Mouse (Mus musculus) urinary bladder, adult 2 months (tissue): ENCODE measurements at regions not wholly inside any gene's neighbourhood (a gene's known extent, or its start where the extent isn't known, plus 50 kb on each side); places are given as distances from the start of the nearest gene placed in this dataset.
"Not testable (repeated sequence)": the region's sequence is repeated elsewhere in the genome, so short reads cannot be mapped to it uniquely, and the experiment has no call there.

Source experiments
- DNase-seq: peaks from one replicate; pipeline ENCODE4 v3.0.0; 2022; ENCODE audit warnings: low spot score

GRCm38 (mm10) chr16:51169294-51169693 is 578.3 kb upstream of the Ccdc54 start:
- DNase-seq, result no peak

GRCm38 (mm10) chr16:51160768-51161167 is 569.8 kb upstream of the Ccdc54 start:
- no peak for DNase-seq

DNA sequence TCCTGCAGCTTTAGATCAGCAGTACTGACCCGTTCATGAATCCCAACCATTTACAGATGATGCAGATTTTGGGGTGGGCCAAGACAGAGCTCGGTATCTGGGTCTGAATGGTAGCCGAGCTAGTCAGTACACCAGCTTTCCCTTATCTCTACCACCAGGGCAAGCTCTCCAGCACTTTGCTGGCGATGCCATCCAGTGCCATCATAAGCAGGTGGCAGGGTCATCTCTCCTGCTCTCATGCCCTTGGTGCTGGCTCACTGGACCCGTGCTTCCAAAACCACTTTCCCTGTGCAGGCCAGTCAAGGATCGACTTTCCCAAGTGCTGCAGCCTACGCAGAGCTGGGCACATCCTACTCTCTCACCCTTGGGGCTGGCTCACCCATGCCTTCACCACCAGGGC is 547.6 kb upstream of the Ccdc54 start:
- no peak for DNase-seq

DNA sequence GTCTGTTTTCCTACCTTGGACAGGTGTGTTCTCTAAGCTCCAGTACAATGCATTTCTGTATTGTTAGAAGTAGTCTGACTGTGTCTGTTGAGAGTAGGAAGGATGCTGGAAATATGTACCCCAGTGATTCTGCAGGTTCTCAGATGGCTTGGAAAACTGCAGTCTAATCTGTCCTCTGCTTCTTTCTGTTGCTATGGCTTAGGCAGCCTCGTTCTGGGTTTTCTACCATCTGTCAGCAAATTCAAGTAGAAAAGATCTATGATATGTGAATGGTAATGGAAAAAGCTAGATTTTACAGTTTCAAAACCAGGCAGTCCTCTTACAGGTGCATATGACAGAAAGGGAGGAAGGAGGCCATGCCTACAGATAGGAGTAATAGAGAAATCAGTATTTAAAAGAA is 528.9 kb upstream of the Ccdc54 start:
- no peak for DNase-seq

GRCm38 (mm10) chr16:51118365-51118764 is 527.4 kb upstream of the Ccdc54 start:
- DNase-seq, result no peak

GRCm38 (mm10) chr16:51117836-51118235 is 526.9 kb upstream of the Ccdc54 start:
- no peak for DNase-seq

DNA sequence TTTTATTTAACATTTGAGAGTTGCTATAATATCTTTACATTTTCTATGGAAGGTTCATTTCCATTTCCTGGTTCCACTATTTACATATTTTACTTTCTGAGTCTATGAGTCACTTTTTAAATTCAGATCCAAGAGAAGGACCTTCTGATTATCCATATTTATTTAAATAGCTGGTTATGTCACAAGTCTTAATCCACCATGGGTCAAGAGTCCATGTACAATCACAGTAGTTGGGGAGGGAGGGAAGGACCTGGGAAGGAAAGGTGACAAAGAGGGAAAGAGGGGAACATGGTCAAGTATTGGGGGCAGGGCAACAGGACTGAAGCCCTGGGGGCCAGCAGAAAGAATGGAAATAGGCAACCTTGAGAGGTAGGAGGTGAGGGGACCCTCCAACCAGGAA is 518.9 kb upstream of the Ccdc54 start:
- no peak for DNase-seq

GRCm38 (mm10) chr16:51107421-51107820 is 516.5 kb upstream of the Ccdc54 start:
- no peak for DNase-seq

GRCm38 (mm10) chr16:51086556-51086955 is 495.6 kb upstream of the Ccdc54 start:
- DNase-seq, result no peak

GRCm38 (mm10) chr16:51080146-51080545 is 489.2 kb upstream of the Ccdc54 start:
- no peak for DNase-seq

DNA sequence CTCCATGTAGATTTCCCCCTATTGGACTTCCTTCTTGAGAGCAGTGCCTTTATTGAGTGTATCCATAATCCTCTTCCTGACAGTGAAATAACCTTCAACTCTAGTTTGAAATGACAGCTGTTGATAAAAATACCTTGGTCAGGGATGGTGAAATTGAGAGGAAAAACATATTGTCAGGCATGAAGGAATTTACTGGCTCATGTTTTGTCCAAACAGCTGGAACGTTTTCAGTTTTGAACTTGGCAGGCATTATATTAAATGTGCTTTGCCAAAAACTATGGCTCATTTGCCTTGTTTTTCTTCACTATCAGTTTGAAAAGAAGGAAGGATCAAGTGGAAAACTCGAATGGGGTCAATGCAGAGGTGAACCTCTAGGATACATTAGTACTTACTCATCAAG is 457.7 kb upstream of the Ccdc54 start:
- DNase-seq, result no peak

- no peak for DNase-seq
Measured at GRCm38 (mm10) chr16:51048169-51048568, 457.2 kb upstream of the Ccdc54 start.

DNA sequence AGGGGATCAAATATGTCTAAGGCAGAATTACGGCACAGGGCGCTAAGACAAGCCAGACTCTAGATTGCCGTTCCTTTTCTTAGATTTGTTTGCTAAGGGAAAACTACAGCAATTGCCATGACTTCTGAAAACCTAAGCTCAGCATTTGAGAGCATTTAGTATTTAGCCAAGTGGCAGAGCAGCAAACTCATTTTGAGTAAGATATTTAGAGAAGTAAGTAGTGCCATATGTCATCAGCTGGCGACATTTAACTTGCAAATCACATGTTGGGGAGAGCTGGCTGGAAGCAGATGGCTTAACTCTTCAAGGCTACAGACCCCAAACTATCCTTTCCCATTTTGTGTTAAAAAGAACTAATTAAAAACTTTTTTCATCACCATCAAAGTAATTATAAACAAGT is 450.4 kb upstream of the Ccdc54 start:
- no peak for DNase-seq

- no peak for DNase-seq
Measured at GRCm38 (mm10) chr16:51002876-51003275, 411.9 kb upstream of the Ccdc54 start.

DNA sequence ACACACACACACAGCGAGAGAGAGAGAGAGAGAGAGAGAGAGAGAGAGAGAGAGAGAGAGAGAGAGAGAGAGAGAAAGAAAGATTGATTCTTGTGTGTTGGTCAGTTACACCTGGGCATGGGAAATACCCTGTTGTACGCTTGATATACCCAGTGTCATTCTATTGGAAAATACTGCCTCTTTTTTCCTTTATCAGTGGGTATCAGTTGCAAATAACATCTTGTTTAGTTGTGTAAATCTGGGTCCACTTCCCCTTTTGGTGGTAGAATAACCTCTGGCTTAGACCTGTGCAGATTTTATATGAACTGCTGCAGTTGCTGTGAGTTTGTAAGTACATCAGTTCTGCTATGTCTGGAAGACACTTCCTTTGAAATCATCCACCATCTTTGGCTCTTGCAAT is 373.4 kb upstream of the Ccdc54 start:
- DNase-seq, result no peak

GRCm38 (mm10) chr16:50944091-50944490 is 353.1 kb upstream of the Ccdc54 start:
- no peak for DNase-seq

GRCm38 (mm10) chr16:50943581-50943980 is 352.6 kb upstream of the Ccdc54 start:
- not testable (repeated sequence) for DNase-seq

DNA sequence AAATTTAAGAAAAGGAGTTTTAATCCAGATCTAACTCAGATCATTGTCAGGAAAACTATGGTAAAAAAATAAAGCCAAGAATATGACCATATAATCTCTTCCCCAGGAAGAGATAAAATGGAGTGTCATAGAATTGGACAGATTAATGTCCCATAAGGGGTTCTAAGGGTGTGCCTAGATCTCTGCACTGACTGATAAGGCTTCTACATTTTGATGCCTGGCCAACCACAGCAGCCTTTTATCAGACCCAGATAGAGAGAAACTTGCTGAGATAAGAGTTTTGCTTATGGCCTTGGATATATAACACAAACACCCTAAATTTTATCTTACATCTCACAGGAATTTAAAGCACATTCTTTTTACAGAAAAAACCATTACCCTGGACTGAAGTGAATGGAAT is 351.3 kb upstream of the Ccdc54 start:
- DNase-seq, result no peak

DNA sequence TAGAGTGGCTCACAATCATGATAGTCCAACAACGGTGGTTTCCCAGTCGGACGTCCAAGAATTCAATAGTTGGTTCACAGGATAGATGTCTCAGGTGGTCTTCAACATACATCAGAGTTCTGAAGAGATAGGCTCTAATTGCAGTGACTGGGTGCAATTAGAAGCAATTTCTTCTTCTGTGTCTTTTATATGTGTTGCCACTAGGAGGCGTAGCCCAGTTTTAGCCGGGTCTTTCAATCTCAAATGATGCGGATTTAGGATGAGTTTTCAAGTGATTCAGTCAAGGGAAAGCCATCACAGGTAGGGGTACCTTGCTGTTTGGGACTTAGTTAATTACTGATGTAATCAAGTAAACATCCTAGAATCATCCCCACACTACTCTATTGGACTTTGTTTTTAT is 348.4 kb upstream of the Ccdc54 start:
- no peak for DNase-seq

- DNase-seq, result no peak
Measured at GRCm38 (mm10) chr16:50907732-50908131, 316.8 kb upstream of the Ccdc54 start.

- no peak for DNase-seq
Measured at GRCm38 (mm10) chr16:50899151-50899550, 308.2 kb upstream of the Ccdc54 start.

- no peak for DNase-seq
Measured at GRCm38 (mm10) chr16:50877926-50878325, 287.0 kb upstream of the Ccdc54 start.

- DNase-seq, result no peak
Measured at GRCm38 (mm10) chr16:50871318-50871717, 280.4 kb upstream of the Ccdc54 start.

GRCm38 (mm10) chr16:50863565-50863964 is 272.6 kb upstream of the Ccdc54 start:
- no peak for DNase-seq

GRCm38 (mm10) chr16:50859513-50859912 is 268.6 kb upstream of the Ccdc54 start:
- DNase-seq, result no peak
